Mouse (Mus musculus) midbrain, embryonic 13.5 days (tissue): Measurements from ENCODE around the gene Cbll1. TPM values are rescaled to one million over a fixed set of nuclear protein-coding genes. Genes with fewer than 3 reads are reported as not detected.
"Not testable (repeated sequence)": the region's sequence is repeated elsewhere in the genome, so short reads cannot be mapped to it uniquely, and the experiment has no call there.

ENCODE experiments used
- ATAC-seq: fragments of 200-750 bp; cut with Nextera tagmentation; 2 replicates; pipeline ENCODE4 v1.8.0; 2017; ENCODE audit warnings: mild to moderate bottlenecking, moderate TSS enrichment, moderate library complexity
- H3K27ac ChIP-seq: fragments of 300-500 bp; sonication (generic); 2 replicates; pipeline ENCODE4 v1.5.1; 2015; ENCODE audit warnings: inconsistent platforms, mild to moderate bottlenecking, moderate library complexity
- H3K27me3 ChIP-seq: fragments of 300-500 bp; sonication (generic); 2 replicates; pipeline ENCODE4 v1.6.1; 2015; ENCODE audit warnings: mild to moderate bottlenecking, inconsistent platforms
- H3K36me3 ChIP-seq: fragments of 300-500 bp; sonication (generic); 2 replicates; pipeline ENCODE4 v1.6.1; 2015; ENCODE audit warnings: mild to moderate bottlenecking, inconsistent platforms
- H3K4me1 ChIP-seq: fragments of 300-500 bp; sonication (generic); replicated peaks from 2 replicates; pipeline ENCODE4 v1.6.1; 2015; ENCODE audit warnings: inconsistent platforms
- H3K4me2 ChIP-seq: fragments of 300-500 bp; sonication (generic); replicated peaks from 2 replicates; pipeline ENCODE4 v1.6.1; 2015; ENCODE audit warnings: moderate library complexity, mild to moderate bottlenecking, inconsistent platforms
- H3K4me3 ChIP-seq: fragments of 300-500 bp; sonication (generic); replicated peaks from 2 replicates; pipeline ENCODE4 v1.5.1; 2015; ENCODE audit warnings: mild to moderate bottlenecking, inconsistent platforms
- H3K9ac ChIP-seq: fragments of 300-500 bp; sonication (generic); replicated peaks from 2 replicates; pipeline ENCODE4 v1.6.1; 2015; ENCODE audit warnings: mild to moderate bottlenecking, inconsistent platforms
- H3K9me3 ChIP-seq: fragments of 300-500 bp; sonication (generic); 2 replicates; pipeline ENCODE4 v1.6.1; 2016; ENCODE audit warnings: mild to moderate bottlenecking, inconsistent platforms
- WGBS: fragments of 180-500 bp; shearing (Covaris S2); methylation state at CpG from one replicate; pipeline ENCODE4 v1.1.7; 2015; 5-methylcytosine and 5-hydroxymethylcytosine counted together
- polyA plus RNA-seq: library from polyadenylated mRNA; unstranded; fragments of >200 nt; fragmentation: Nextera tagmentation; extraction: Ambion mirVana; gene quantifications from 2 replicates; pipeline ENCODE4 v1.2.1, GENCODE M21; 2015

Cbll1 gene
- polyA plus RNA-seq, 1 experiment from 2014 or later, result 18.7 TPM

- Histone ChIP-seq H3K27ac (no peak overlapping the region), H3K27me3 (no peaks in the 10 kb centered on the region), H3K4me2 (no peak overlapping the region), H3K9ac (no peak overlapping the region), H3K4me1 (no peaks in the 10 kb centered on the region), H3K9me3 (no peaks in the 10 kb centered on the region), H3K36me3 (no peaks in the 10 kb centered on the region), H3K4me3 (no peak overlapping the region)
- whole genome bisulfite sequencing, result 92% methylated on average over 4 of the region's 4 CpGs
- ATAC-seq, result no peak
These were observed 36.8 kb downstream of the Cbll1 start for GRCm38 (mm10) chr12:31462615-31463014.

GRCm38 (mm10) chr12:31461371-31461770 lies 38.0 kb downstream of the Cbll1 start:
- H3K4me1 ChIP-seq, result no peaks in the 10 kb centered on the region
- no peak for ATAC-seq
- WGBS, result 93% methylated on average over 9 of the region's 9 CpGs
- no peak overlapping the region for H3K4me2 ChIP-seq
- no peaks in the 10 kb centered on the region for H3K9me3 ChIP-seq
- no peaks in the 10 kb centered on the region for H3K27me3 ChIP-seq
- H3K4me3 ChIP-seq, result no peak overlapping the region
- H3K9ac ChIP-seq, result no peak overlapping the region
- no peak overlapping the region for H3K27ac ChIP-seq
- H3K36me3 ChIP-seq, result no peaks in the 10 kb centered on the region

GRCm38 (mm10) chr12:31460270-31460669 lies 39.1 kb downstream of the Cbll1 start:
- H3K4me3 ChIP-seq, ATAC-seq, H3K4me2 ChIP-seq, H3K9ac ChIP-seq, H3K36me3 ChIP-seq, H3K27me3 ChIP-seq, H3K4me1 ChIP-seq, H3K27ac ChIP-seq, H3K9me3 ChIP-seq: not testable (repeated sequence)
- WGBS, result 50% methylated on average over 3 of the region's 3 CpGs

GRCm38 (mm10) chr12:31458474-31458873 lies 40.9 kb downstream of the Cbll1 start:
- H3K27ac ChIP-seq, result no peak overlapping the region
- H3K9ac ChIP-seq, result no peak overlapping the region
- ATAC-seq, result no peak
- H3K27me3 ChIP-seq, result no peaks in the 10 kb centered on the region
- no peak overlapping the region for H3K4me3 ChIP-seq
- WGBS, result 66% methylated on average over 4 of the region's 4 CpGs
- H3K36me3 ChIP-seq, result no peaks in the 10 kb centered on the region
- H3K4me1 ChIP-seq, result no peaks in the 10 kb centered on the region
- H3K4me2 ChIP-seq, result no peak overlapping the region
- no peaks in the 10 kb centered on the region for H3K9me3 ChIP-seq

GRCm38 (mm10) chr12:31456271-31456670 lies 43.1 kb downstream of the Cbll1 start:
- Histone ChIP-seq H3K4me3 (no peak overlapping the region), H3K27ac (no peak overlapping the region), H3K4me1 (no peaks in the 10 kb centered on the region), H3K9me3 (no peaks in the 10 kb centered on the region), H3K36me3 (no peaks in the 10 kb centered on the region), H3K27me3 (no peaks in the 10 kb centered on the region), H3K9ac (no peak overlapping the region), H3K4me2 (no peak overlapping the region)
- no peak for ATAC-seq
- 88% methylated on average over 9 of the region's 9 CpGs for WGBS

GRCm38 (mm10) chr12:31449341-31449740 lies 50.1 kb downstream of the Cbll1 start:
- H3K4me1 ChIP-seq, result peaks cover 1% of the 10 kb centered on the region
- H3K36me3 ChIP-seq, result no peaks in the 10 kb centered on the region
- H3K9ac ChIP-seq, result no peak overlapping the region
- H3K9me3 ChIP-seq, result no peaks in the 10 kb centered on the region
- no peak overlapping the region for H3K4me2 ChIP-seq
- H3K27ac ChIP-seq, result no peak overlapping the region
- no peak for ATAC-seq
- WGBS, result 97% methylated on average over 3 of the region's 3 CpGs
- H3K27me3 ChIP-seq, result no peaks in the 10 kb centered on the region
- no peak overlapping the region for H3K4me3 ChIP-seq

GRCm38 (mm10) chr12:31444827-31445226 lies 54.6 kb downstream of the Cbll1 start:
- H3K4me2 ChIP-seq, result no peak overlapping the region
- H3K4me1 ChIP-seq, result peaks cover 7% of the 10 kb centered on the region
- H3K9ac ChIP-seq, result no peak overlapping the region
- no peak for ATAC-seq
- no peak overlapping the region for H3K27ac ChIP-seq
- H3K9me3 ChIP-seq, result no peaks in the 10 kb centered on the region
- WGBS, result 75% methylated on average over 6 of the region's 6 CpGs
- no peak overlapping the region for H3K4me3 ChIP-seq
- no peaks in the 10 kb centered on the region for H3K27me3 ChIP-seq
- H3K36me3 ChIP-seq, result no peaks in the 10 kb centered on the region

- Histone ChIP-seq H3K4me3 (peak overlapping the region; percentile 31), H3K9me3 (no peaks in the 10 kb centered on the region), H3K27me3 (no peaks in the 10 kb centered on the region), H3K4me1 (peaks cover 7% of the 10 kb centered on the region), H3K36me3 (no peaks in the 10 kb centered on the region), H3K9ac (peak overlapping the region; percentile 39; the same call in 1 of the 2 replicates), H3K27ac (no peak overlapping the region), H3K4me2 (peak overlapping the region; percentile 60)
- peak; percentile 90 for ATAC-seq
- under 1% methylated on average over 11 of the region's 11 CpGs for WGBS
These were observed 55.3 kb downstream of the Cbll1 start for GRCm38 (mm10) chr12:31444131-31444546.

- Histone ChIP-seq H3K9ac (no peak overlapping the region), H3K27me3 (no peaks in the 10 kb centered on the region), H3K4me3 (no peak overlapping the region), H3K36me3 (no peaks in the 10 kb centered on the region), H3K4me1 (peaks cover 7% of the 10 kb centered on the region), H3K9me3 (no peaks in the 10 kb centered on the region), H3K27ac (no peak overlapping the region), H3K4me2 (no peak overlapping the region)
- no peak for ATAC-seq
- 79% methylated on average over 2 of the region's 2 CpGs for WGBS
These were observed 59.8 kb downstream of the Cbll1 start for GRCm38 (mm10) chr12:31439612-31440011.

GRCm38 (mm10) chr12:31437791-31438190 lies 61.6 kb downstream of the Cbll1 start:
- no peak for ATAC-seq
- no peak overlapping the region for H3K27ac ChIP-seq
- no peaks in the 10 kb centered on the region for H3K27me3 ChIP-seq
- no peak overlapping the region for H3K9ac ChIP-seq
- no peaks in the 10 kb centered on the region for H3K9me3 ChIP-seq
- no peaks in the 10 kb centered on the region for H3K36me3 ChIP-seq
- H3K4me3 ChIP-seq, result no peak overlapping the region
- WGBS, result 85% methylated on average over 6 of the region's 6 CpGs
- H3K4me1 ChIP-seq, result no peaks in the 10 kb centered on the region
- no peak overlapping the region for H3K4me2 ChIP-seq

Other genes with a start within 250 kb of the Cbll1 start
- gene Lamb1, start 234.4 kb downstream of the Cbll1 start, polyA plus RNA-seq, result 12.4 and 15.4 TPM in 2 replicates
- 125 and 130 TPM in 2 replicates for gene Dld, start 148.2 kb downstream of the Cbll1 start, polyA plus RNA-seq
- not detected in 2 replicates for gene Slc26a3, start 108.7 kb downstream of the Cbll1 start, polyA plus RNA-seq
- 0.05 TPM in 1 of 2 replicates, not detected in the other for gene Slc26a4, start 60.4 kb upstream of the Cbll1 start, polyA plus RNA-seq
- gene Bcap29, start 135.0 kb upstream of the Cbll1 start, polyA plus RNA-seq, result 24.5 and 26.2 TPM in 2 replicates
- 7.6 and 9.2 TPM in 2 replicates for gene Dus4l, start 155.2 kb upstream of the Cbll1 start, polyA plus RNA-seq
- 31.7 and 33.0 TPM in 2 replicates for gene Cog5, start 155.3 kb upstream of the Cbll1 start, polyA plus RNA-seq
- gene Gpr22, start 214.3 kb upstream of the Cbll1 start, polyA plus RNA-seq, result 20.1 and 20.7 TPM in 2 replicates